Mouse (Mus musculus) neural tube, embryonic 12.5 days (tissue): ENCODE measurements around the gene Lrig1. TPM values are rescaled to one million over a fixed set of nuclear protein-coding genes. Genes with fewer than 3 reads are reported as not detected.

Source experiments
- ATAC-seq: fragments of 200-750 bp; cut with Nextera tagmentation; 2 replicates; pipeline ENCODE4 v1.8.0; 2017; ENCODE audit warnings: low read depth, mild to moderate bottlenecking, moderate TSS enrichment, moderate library complexity; ENCODE audit not compliant: low FRiP score
- H3K27ac ChIP-seq: fragments of 300-500 bp; sonication (generic); 2 replicates; pipeline ENCODE4 v1.5.1; 2016
- H3K27me3 ChIP-seq: fragments of 300-500 bp; sonication (generic); replicated peaks from 2 replicates; pipeline ENCODE4 v1.6.1; 2016; ENCODE audit warnings: mild to moderate bottlenecking
- H3K36me3 ChIP-seq: fragments of 300-500 bp; sonication (generic); 2 replicates; pipeline ENCODE4 v1.6.1; 2016; ENCODE audit warnings: mild to moderate bottlenecking
- H3K4me1 ChIP-seq: fragments of 300-500 bp; sonication (generic); 2 replicates; pipeline ENCODE4 v1.6.1; 2016
- H3K4me2 ChIP-seq: fragments of 300-500 bp; sonication (generic); replicated peaks from 2 replicates; pipeline ENCODE4 v1.6.1; 2016; ENCODE audit warnings: mild to moderate bottlenecking
- H3K4me3 ChIP-seq: fragments of 300-500 bp; sonication (generic); 2 replicates; pipeline ENCODE4 v1.5.1; 2016
- H3K9ac ChIP-seq: fragments of 300-500 bp; sonication (generic); 2 replicates; pipeline ENCODE4 v1.6.1; 2016; ENCODE audit warnings: mild to moderate bottlenecking
- H3K9me3 ChIP-seq: fragments of 300-500 bp; sonication (generic); 2 replicates; pipeline ENCODE4 v1.6.1; 2016; ENCODE audit warnings: mild to moderate bottlenecking
- WGBS: fragments of 180-500 bp; shearing (Covaris S2); methylation state at CpG from one replicate; pipeline ENCODE4 v1.1.7; 2016; 5-methylcytosine and 5-hydroxymethylcytosine counted together
- polyA plus RNA-seq: library from polyadenylated mRNA; unstranded; fragments of >200 nt; fragmentation: Nextera tagmentation; extraction: Ambion mirVana; gene quantifications from 2 replicates; pipeline ENCODE4 v1.2.1, GENCODE M21; 2016

The Lrig1 gene
- polyA plus RNA-seq, 1 experiment from 2014 or later: 20.4 TPM

DNA sequence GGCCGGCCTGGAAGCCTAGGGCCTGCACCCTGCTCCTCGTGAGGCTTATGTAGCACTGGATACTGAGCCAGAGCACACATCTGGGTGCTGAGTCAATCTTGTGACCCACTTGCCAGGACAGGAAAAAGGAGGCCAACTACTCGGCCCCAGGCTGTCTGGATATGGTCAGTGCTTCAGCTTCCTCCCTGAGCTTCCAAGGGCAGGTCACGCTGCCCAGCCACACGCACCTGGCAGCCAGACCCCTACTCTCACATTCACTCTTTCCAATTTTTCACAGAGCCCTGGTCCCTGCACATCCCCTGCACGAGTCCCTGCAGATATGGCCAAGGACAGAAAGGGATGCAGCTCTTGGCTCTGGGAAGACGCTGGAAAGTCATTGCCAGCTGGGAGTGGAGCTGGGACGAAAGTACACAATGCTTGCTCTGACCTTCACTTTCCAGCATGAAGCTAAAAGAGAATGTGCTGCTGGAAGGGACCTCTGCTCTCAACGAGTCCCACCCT is 79.1 kb downstream of the Lrig1 start:
- Histone ChIP-seq H3K36me3 (peaks cover 85% of the 10 kb centered on the region), H3K4me1 (peaks cover 3% of the 10 kb centered on the region; the same call in 1 of the 2 replicates), H3K9me3 (no peaks in the 10 kb centered on the region), H3K4me2 (no peak overlapping the region), H3K27ac (no peak overlapping the region), H3K9ac (no peak overlapping the region), H3K4me3 (no peak overlapping the region), H3K27me3 (no peaks in the 10 kb centered on the region)
- WGBS: 85% methylated on average over 9 of the region's 9 CpGs
- ATAC-seq: no peak

DNA sequence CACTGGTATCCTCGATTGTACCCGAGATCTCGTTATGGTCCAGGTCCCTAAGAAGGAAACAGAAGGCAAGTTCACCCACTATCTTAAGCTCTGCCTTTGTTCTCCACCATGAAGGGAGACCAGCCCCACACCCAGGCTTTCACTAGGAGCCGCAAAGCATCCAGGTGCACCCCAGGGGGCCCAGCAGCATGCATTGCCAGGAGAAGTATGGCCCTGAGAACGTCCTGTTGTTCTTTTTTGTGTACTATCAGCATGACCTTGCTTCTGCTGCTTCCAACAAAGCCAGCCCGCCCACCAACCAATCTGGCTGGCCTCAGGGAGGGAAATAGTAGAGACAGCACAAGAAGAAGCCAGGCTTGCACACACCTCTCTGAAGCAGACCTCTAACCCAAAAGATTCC is 79.7 kb downstream of the Lrig1 start:
- no peak for ATAC-seq
- 72% methylated on average over 6 of the region's 6 CpGs for WGBS
- no peak overlapping the region for H3K9ac ChIP-seq
- H3K4me2 ChIP-seq: no peak overlapping the region
- no peaks in the 10 kb centered on the region for H3K9me3 ChIP-seq
- H3K27me3 ChIP-seq: no peaks in the 10 kb centered on the region
- H3K4me1 ChIP-seq: no peaks in the 10 kb centered on the region
- H3K4me3 ChIP-seq: no peak overlapping the region
- no peak overlapping the region for H3K27ac ChIP-seq
- H3K36me3 ChIP-seq: peaks cover 85% of the 10 kb centered on the region

DNA sequence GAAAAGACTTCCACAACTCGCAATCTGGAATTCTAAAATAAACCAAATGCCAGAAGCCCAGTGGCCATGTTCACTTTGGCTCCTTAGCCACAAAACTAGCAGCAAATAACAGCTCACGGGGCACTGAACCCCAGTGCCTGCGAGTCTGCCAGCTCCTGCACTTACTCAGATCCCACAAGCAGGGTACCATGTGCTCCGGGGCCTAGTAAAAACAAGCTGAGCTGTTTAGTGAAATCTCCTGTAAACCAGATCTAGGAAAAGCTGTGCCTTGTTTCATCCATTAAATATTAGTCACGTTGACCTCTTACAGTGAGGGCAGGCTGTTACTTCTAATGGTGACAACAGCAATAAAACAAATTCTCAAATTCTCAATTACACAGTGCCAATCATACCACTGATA is 81.3 kb downstream of the Lrig1 start:
- no peaks in the 10 kb centered on the region for H3K27me3 ChIP-seq
- no peaks in the 10 kb centered on the region for H3K4me1 ChIP-seq
- peaks cover 83% of the 10 kb centered on the region for H3K36me3 ChIP-seq
- ATAC-seq: no peak
- WGBS: 92% methylated on average over 5 of the region's 5 CpGs
- no peak overlapping the region for H3K9ac ChIP-seq
- no peak overlapping the region for H3K4me3 ChIP-seq
- H3K4me2 ChIP-seq: no peak overlapping the region
- no peaks in the 10 kb centered on the region for H3K9me3 ChIP-seq
- H3K27ac ChIP-seq: no peak overlapping the region

- Histone ChIP-seq H3K4me2 (no peak overlapping the region), H3K4me1 (no peaks in the 10 kb centered on the region), H3K27ac (no peak overlapping the region), H3K9ac (no peak overlapping the region), H3K4me3 (no peak overlapping the region), H3K9me3 (no peaks in the 10 kb centered on the region), H3K36me3 (peaks cover 91% of the 10 kb centered on the region), H3K27me3 (no peaks in the 10 kb centered on the region)
- 81% methylated on average over 4 of the region's 4 CpGs for WGBS
- no peak for ATAC-seq
Observed at GRCm38 (mm10) chr6:94615936-94616335, 84.0 kb downstream of the Lrig1 start.

DNA sequence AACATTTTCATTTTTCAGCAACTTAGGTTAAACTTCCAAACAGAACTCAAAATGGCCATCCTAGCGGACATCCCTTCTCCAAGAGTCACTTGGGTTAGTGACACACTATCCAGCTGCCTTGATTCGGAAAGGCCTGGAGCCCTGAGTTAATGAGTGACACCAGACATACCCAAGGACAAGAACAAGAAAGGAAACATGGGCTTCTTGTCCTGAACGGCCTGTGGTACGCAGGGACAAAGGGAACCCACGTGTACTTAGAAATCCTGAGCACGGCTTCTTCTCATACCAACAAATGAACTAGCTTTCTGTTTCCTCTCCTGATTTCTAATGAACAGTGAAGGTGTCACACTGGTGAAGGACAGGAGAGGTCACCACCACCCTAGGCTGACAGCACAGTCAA is 85.6 kb downstream of the Lrig1 start:
- no peaks in the 10 kb centered on the region for H3K4me1 ChIP-seq
- H3K9me3 ChIP-seq: no peaks in the 10 kb centered on the region
- H3K27ac ChIP-seq: no peak overlapping the region
- WGBS: 91% methylated on average over 6 of the region's 6 CpGs
- ATAC-seq: no peak
- H3K9ac ChIP-seq: no peak overlapping the region
- no peak overlapping the region for H3K4me2 ChIP-seq
- H3K4me3 ChIP-seq: no peak overlapping the region
- H3K27me3 ChIP-seq: no peaks in the 10 kb centered on the region
- H3K36me3 ChIP-seq: peaks cover 91% of the 10 kb centered on the region

GRCm38 (mm10) chr6:94613235-94613895 is 86.6 kb downstream of the Lrig1 start:
- Histone ChIP-seq H3K27ac (no peak overlapping the region), H3K4me2 (no peak overlapping the region), H3K4me1 (no peaks in the 10 kb centered on the region), H3K36me3 (peaks cover 91% of the 10 kb centered on the region), H3K4me3 (no peak overlapping the region), H3K27me3 (no peaks in the 10 kb centered on the region), H3K9me3 (no peaks in the 10 kb centered on the region), H3K9ac (no peak overlapping the region)
- no peak for ATAC-seq
- WGBS: 80% methylated on average over 6 of the region's 6 CpGs

DNA sequence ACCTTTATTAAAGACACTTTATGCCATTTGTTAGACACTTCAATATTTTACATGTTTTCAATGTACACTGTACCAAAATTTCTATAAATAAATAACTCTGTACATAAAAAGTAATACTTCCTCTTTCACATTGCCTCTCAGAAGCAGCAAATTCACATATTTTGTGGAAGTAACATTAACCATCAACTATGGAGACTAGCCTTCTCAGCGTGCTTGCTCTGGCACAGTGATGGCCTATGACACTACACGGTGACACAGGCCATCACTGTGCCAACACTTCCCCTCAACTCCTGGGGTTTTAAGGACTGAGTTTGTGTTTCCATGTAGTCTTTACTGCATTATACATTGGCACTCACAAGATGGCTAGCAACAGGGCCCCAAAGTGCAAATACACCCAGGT is 95.4 kb downstream of the Lrig1 start:
- Histone ChIP-seq H3K9me3 (no peaks in the 10 kb centered on the region), H3K9ac (no peak overlapping the region), H3K4me2 (no peak overlapping the region), H3K36me3 (peaks cover 59% of the 10 kb centered on the region), H3K27ac (no peak overlapping the region), H3K27me3 (no peaks in the 10 kb centered on the region), H3K4me1 (0 out of 2 replicates have a peak, but pooled peaks cover 3% of the 10 kb centered on the region), H3K4me3 (no peak overlapping the region)
- ATAC-seq: no peak
- WGBS: 94% methylated on average over 2 of the region's 2 CpGs

DNA sequence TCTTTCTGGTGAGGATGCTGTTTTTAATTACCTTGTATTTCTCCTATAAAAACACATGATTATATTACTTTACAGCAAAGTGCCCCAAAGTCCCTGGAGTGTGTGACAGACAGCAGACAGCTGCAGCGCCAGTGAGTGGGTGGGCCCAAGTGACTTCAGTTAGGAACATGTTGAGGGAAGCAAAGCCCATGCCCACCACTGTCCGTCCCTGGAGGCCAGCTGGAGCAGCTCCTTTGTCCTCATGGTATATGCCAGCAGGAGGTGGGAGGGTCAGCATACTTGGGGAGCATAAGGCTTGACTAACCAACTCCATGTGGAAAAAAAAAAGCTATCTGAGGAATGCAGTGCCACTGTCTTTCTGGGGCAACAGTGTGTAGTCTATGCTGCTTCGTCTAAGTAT is 95.9 kb downstream of the Lrig1 start:
- no peaks in the 10 kb centered on the region for H3K9me3 ChIP-seq
- H3K9ac ChIP-seq: no peak overlapping the region
- no peak for ATAC-seq
- H3K4me2 ChIP-seq: no peak overlapping the region
- no peak overlapping the region for H3K4me3 ChIP-seq
- H3K36me3 ChIP-seq: peaks cover 54% of the 10 kb centered on the region
- H3K27ac ChIP-seq: no peak overlapping the region
- 47% methylated on average over 3 of the region's 3 CpGs for WGBS
- H3K27me3 ChIP-seq: no peaks in the 10 kb centered on the region
- H3K4me1 ChIP-seq: 0 out of 2 replicates have a peak, but pooled peaks cover 3% of the 10 kb centered on the region

- Histone ChIP-seq H3K4me2 (no peak overlapping the region), H3K27me3 (no peaks in the 10 kb centered on the region), H3K27ac (no peak overlapping the region), H3K4me1 (0 out of 2 replicates have a peak, but pooled peaks cover 3% of the 10 kb centered on the region), H3K9me3 (no peaks in the 10 kb centered on the region), H3K9ac (no peak overlapping the region), H3K36me3 (peaks cover 31% of the 10 kb centered on the region), H3K4me3 (no peak overlapping the region)
- 74% methylated on average over 5 of the region's 5 CpGs for WGBS
- ATAC-seq: no peak
Observed at GRCm38 (mm10) chr6:94601811-94602210, 98.1 kb downstream of the Lrig1 start.

- H3K4me3 ChIP-seq: no peak overlapping the region
- H3K27ac ChIP-seq: no peak overlapping the region
- no peak overlapping the region for H3K9ac ChIP-seq
- peaks cover 24% of the 10 kb centered on the region for H3K36me3 ChIP-seq
- WGBS: 89% methylated on average over 5 of the region's 5 CpGs
- ATAC-seq: no peak
- H3K9me3 ChIP-seq: no peaks in the 10 kb centered on the region
- H3K27me3 ChIP-seq: no peaks in the 10 kb centered on the region
- H3K4me2 ChIP-seq: no peak overlapping the region
- H3K4me1 ChIP-seq: 0 out of 2 replicates have a peak, but pooled peaks cover 3% of the 10 kb centered on the region
Observed at GRCm38 (mm10) chr6:94601101-94601500, 98.9 kb downstream of the Lrig1 start.

DNA sequence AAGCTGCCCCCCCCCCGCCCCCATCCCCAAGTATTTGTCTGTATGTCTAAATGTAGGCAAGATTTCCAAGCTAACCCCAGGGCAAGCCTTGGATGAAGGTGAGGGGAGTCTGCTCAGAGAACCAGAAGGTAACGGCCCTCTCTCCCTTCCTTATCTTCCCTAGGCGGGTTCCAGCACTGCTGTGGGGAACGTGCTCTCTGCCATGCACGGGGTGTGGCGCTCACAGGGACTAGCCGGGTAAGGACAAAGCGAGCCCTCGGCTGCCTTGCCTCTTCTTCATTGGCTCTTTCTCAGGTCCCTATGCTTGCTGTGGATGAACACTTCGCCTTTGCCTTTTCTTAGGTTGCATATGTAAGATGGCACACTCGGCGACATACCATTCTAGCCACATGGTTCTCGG is 100.9 kb downstream of the Lrig1 start:
- H3K27me3 ChIP-seq: no peaks in the 10 kb centered on the region
- no peak overlapping the region for H3K9ac ChIP-seq
- H3K36me3 ChIP-seq: peaks cover 16% of the 10 kb centered on the region
- no peak for ATAC-seq
- no peak overlapping the region for H3K4me3 ChIP-seq
- WGBS: 93% methylated on average over 13 of the region's 13 CpGs
- H3K27ac ChIP-seq: no peak overlapping the region
- H3K4me1 ChIP-seq: peaks cover 6% of the 10 kb centered on the region; the same call in 1 of the 2 replicates
- no peaks in the 10 kb centered on the region for H3K9me3 ChIP-seq
- no peak overlapping the region for H3K4me2 ChIP-seq

DNA sequence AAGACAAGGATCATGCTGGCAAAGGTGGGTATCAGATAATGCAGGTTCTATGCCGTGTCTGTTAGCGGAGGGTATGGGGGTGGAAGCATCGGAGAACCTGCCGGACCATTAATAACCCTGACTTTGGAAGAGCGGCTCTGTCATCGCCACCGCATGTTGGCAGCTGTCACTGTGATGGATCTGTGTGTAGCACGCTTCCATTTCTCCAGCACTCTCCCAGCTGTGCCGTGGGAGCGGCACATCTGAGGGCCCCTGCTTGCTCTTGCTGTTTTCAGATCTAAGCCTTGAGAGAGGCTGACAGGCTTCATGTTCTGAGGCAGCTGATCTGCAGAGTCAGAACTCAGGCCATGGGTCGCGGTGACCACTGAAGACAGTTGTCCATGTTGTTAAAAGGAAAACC is 101.5 kb downstream of the Lrig1 start:
- Histone ChIP-seq H3K4me1 (peaks cover 5% of the 10 kb centered on the region; the same call in 1 of the 2 replicates), H3K9ac (no peak overlapping the region), H3K9me3 (no peaks in the 10 kb centered on the region), H3K4me3 (no peak overlapping the region), H3K27me3 (no peaks in the 10 kb centered on the region), H3K4me2 (no peak overlapping the region), H3K27ac (no peak overlapping the region), H3K36me3 (peaks cover 11% of the 10 kb centered on the region; the same call in 1 of the 2 replicates)
- WGBS: 79% methylated on average over 12 of the region's 12 CpGs
- no peak for ATAC-seq
